Mouse (Mus musculus): ENCODE results near the gene Atf4. TPM values are rescaled to one million over a fixed set of nuclear protein-coding genes. Genes with fewer than 3 reads are reported as not detected.

Gene Atf4
- polyA plus RNA-seq, 1 experiment from 2014 or later: 150 TPM

DNA sequence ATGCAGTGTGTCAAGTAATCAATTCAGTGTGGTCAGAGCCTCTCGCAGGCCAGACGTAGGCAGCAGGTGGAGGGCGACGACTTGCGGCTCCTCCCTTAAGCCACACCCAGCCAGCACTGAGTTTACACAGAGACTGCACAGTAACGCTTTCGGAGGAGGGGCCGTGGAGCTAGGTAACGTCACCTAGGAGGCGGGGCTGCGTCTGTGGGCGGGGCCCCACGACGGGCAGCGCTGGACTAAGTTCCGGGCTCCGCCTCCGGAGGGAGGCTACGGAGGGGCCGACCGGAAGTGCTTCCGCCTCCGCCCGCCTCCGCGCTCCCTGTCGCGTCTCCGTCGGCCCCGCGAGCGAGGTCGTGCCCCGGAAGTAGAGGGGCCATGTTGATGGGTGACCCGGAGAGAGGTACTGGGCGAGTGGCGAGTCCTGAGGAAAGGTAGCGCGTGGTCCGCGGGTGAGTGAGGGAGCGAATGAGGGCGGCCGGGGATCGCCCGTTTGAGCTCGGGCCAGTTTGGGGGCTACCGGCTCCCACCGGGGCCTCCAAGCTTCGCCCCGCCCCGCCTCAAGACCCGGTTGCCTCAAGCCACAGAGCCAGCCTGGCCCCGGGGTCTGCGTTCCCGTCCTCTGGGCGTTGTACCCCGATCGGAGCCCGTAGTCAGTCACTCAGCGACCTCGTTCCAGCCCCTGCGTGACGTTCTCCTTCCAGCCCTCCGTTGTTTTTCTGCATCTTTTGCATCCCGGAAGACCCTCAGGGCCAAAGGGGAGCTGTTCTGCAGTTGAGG is 21.1 kb upstream of the Atf4 start, which contains the start of gene Mief1:
Gene Mief1 (plus strand): TSS at position 286 of the 777 bp plus-strand sequence.
- H3K9ac ChIP-seq (ENCODE audit: low read length): peak within 1 kb of the TSS; percentile 81
- H3K4me1 ChIP-seq (ENCODE audit: control insufficient read depth, insufficient read depth, low read length): peaks cover 10% of the 10 kb centered on the region
- peak within 1 kb of the TSS; percentile 93 for H3K4me2 ChIP-seq (ENCODE audit: low read depth, low read length)
- peaks cover 3% of the 10 kb centered on the region for H3K36me3 ChIP-seq (ENCODE audit: control insufficient read depth, insufficient read depth, low read length)
- H3K27me3 ChIP-seq (ENCODE audit: control insufficient read depth, insufficient read depth, low read length): no peaks in the 10 kb centered on the region
- peak within 1 kb of the TSS; percentile 89 for H3K27ac ChIP-seq (ENCODE audit: low read length)
- no peaks in the 10 kb centered on the region for H3K9me3 ChIP-seq (replicated peaks; ENCODE audit: control insufficient read depth, low read length)
- H3K4me3 ChIP-seq (replicated peaks; ENCODE audit: low read length): peak within 1 kb of the TSS; percentile 63
- under 1% methylated on average over 67 of the region's 67 CpGs for WGBS
- ATAC-seq (ENCODE audit: insufficient read depth, low FRiP score): peak; percentile 98

DNA sequence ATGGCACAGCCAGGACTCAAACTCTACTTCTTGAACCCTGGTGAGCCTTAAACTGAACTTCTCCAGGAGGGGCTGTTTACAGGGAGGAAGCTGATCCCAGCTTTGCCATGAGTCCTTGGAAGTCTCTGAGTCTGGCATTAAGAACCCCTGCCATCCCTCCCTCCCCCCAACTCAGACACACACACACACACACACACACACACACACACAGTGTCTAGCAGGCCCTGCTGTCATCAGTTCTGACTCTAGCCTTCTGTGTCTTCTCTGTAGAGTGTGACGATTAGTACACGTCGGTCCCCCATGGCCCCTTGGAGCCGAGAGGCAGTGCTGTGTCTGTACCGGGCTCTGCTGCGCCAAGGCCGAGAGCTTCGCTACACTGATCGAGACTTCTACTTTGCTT is 19.4 kb upstream of the Atf4 start, which contains the start of gene AC140267.1:
Gene AC140267.1 (plus strand): TSS at position 301 of the 400 bp plus-strand sequence.
- Histone ChIP-seq H3K36me3 (ENCODE audit: control insufficient read depth, insufficient read depth, low read length) (peaks cover 3% of the 10 kb centered on the region), H3K27me3 (ENCODE audit: control insufficient read depth, insufficient read depth, low read length) (no peaks in the 10 kb centered on the region), H3K9me3 (replicated peaks; ENCODE audit: control insufficient read depth, low read length) (no peaks in the 10 kb centered on the region), H3K4me2 (ENCODE audit: low read depth, low read length) (peak within 1 kb of the TSS; percentile 93), H3K27ac (ENCODE audit: low read length) (no peak within 1 kb of the TSS), H3K4me3 (replicated peaks; ENCODE audit: low read length) (peak within 1 kb of the TSS; percentile 63), H3K9ac (ENCODE audit: low read length) (peak within 1 kb of the TSS; percentile 81), H3K4me1 (ENCODE audit: control insufficient read depth, insufficient read depth, low read length) (peaks cover 10% of the 10 kb centered on the region)
- WGBS: 90% methylated on average over 9 of the region's 9 CpGs
- ATAC-seq (ENCODE audit: insufficient read depth, low FRiP score): no peak

DNA sequence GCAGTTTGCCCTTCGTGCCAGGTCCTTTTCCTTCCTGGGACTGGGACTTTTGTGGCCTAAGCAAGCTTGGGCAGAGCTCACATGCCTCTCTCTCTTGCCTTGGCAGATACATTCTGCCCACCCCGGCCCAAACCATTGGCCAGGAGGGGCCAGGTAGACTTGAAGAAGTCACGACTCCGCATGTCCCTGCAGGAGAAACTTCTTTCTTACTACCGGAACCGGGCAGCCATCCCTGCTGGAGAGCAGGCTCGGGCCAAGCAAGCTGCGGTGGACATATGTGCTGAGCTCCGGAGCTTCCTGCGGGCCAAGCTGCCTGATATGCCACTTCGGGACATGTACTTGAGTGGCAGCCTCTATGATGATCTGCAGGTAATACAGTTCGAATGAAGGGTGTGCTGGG is 6.8 kb upstream of the Atf4 start:
- Histone ChIP-seq H3K27me3 (ENCODE audit: control insufficient read depth, insufficient read depth, low read length) (no peaks in the 10 kb centered on the region), H3K4me3 (replicated peaks; ENCODE audit: low read length) (no peak overlapping the region), H3K27ac (ENCODE audit: low read length) (no peak overlapping the region), H3K9me3 (replicated peaks; ENCODE audit: control insufficient read depth, low read length) (no peaks in the 10 kb centered on the region), H3K36me3 (ENCODE audit: control insufficient read depth, insufficient read depth, low read length) (peaks cover 31% of the 10 kb centered on the region), H3K4me2 (ENCODE audit: low read depth, low read length) (no peak overlapping the region), H3K4me1 (ENCODE audit: control insufficient read depth, insufficient read depth, low read length) (peaks cover 4% of the 10 kb centered on the region), H3K9ac (ENCODE audit: low read length) (no peak overlapping the region)
- 96% methylated on average over 12 of the region's 12 CpGs for WGBS
- no peak for ATAC-seq (ENCODE audit: insufficient read depth, low FRiP score)

DNA sequence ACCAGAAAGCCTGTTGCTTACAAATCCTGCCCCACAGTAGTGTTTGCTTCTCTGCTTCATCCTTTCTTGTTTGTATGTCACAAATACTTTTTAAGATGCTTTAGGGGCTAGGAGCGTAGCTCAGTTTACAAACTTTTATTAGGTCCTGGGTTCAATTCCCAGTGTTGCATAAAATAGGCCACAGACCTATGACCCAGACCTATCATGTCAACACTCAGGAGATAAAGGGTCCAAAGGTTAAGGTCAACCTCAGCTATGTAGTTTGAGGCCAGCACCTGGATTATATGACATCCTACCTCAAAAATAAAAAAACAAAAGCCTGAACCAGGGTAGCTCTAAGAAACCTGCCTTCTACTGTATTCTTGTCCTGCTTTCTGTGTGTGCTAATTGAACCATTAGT is 6.4 kb upstream of the Atf4 start:
- peaks cover 31% of the 10 kb centered on the region for H3K36me3 ChIP-seq (ENCODE audit: control insufficient read depth, insufficient read depth, low read length)
- ATAC-seq (ENCODE audit: insufficient read depth, low FRiP score): no peak
- 98% methylated on average over 1 of the region's 1 CpGs for WGBS

DNA sequence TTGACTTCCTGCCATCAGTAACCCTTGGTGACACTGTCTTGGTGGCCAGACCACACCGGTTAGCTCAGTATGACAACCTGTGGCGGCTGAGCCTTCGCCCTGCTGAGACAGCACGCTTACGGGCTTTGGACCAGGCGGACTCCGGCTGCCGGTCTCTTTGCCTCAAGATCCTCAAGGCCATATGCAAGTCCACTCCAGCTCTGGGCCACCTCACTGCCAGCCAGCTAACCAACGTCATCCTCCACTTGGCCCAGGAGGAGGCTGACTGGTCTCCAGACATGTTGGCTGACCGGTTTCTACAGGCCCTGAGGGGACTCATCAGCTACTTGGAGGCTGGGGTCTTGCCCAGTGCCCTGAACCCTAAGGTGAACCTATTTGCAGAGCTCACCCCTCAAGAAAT is 5.3 kb upstream of the Atf4 start:
- Histone ChIP-seq H3K9ac (ENCODE audit: low read length) (no peak overlapping the region), H3K9me3 (replicated peaks; ENCODE audit: control insufficient read depth, low read length) (no peaks in the 10 kb centered on the region), H3K27me3 (ENCODE audit: control insufficient read depth, insufficient read depth, low read length) (no peaks in the 10 kb centered on the region), H3K4me2 (ENCODE audit: low read depth, low read length) (no peak overlapping the region), H3K36me3 (ENCODE audit: control insufficient read depth, insufficient read depth, low read length) (peaks cover 31% of the 10 kb centered on the region), H3K27ac (ENCODE audit: low read length) (no peak overlapping the region), H3K4me1 (ENCODE audit: control insufficient read depth, insufficient read depth, low read length) (peaks cover 15% of the 10 kb centered on the region), H3K4me3 (replicated peaks; ENCODE audit: low read length) (no peak overlapping the region)
- no peak for ATAC-seq (ENCODE audit: insufficient read depth, low FRiP score)
- 93% methylated on average over 10 of the region's 10 CpGs for WGBS

More for the DNA sequence above, 6.4 kb upstream of the Atf4 start:
- Histone ChIP-seq H3K4me2 (ENCODE audit: low read depth, low read length) (no peak overlapping the region), H3K27ac (ENCODE audit: low read length) (no peak overlapping the region), H3K9me3 (replicated peaks; ENCODE audit: control insufficient read depth, low read length) (no peaks in the 10 kb centered on the region), H3K4me1 (ENCODE audit: control insufficient read depth, insufficient read depth, low read length) (peaks cover 7% of the 10 kb centered on the region), H3K27me3 (ENCODE audit: control insufficient read depth, insufficient read depth, low read length) (no peaks in the 10 kb centered on the region), H3K4me3 (replicated peaks; ENCODE audit: low read length) (no peak overlapping the region), H3K9ac (ENCODE audit: low read length) (no peak overlapping the region)

DNA sequence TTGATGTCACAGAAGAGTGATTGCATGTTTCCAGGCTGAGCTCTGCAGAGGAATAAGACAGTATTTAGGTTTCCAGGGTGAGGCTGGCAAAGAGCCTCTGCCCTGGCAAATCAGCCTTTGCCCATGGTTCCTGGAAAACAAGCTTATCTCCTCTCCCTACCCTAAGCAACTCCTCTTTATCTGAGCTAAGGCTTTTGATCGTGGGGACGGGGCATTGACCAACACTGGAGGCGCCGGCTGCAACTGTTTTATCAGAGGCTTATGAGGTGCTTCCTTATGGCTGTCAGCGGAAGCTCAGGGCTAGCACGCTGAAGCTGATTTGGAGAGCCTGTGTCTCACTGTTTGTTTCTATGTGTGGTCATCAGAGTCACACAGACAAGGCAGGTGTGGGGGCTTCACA is 4.4 kb upstream of the Atf4 start:
- Histone ChIP-seq H3K27ac (ENCODE audit: low read length) (no peak overlapping the region), H3K27me3 (ENCODE audit: control insufficient read depth, insufficient read depth, low read length) (no peaks in the 10 kb centered on the region), H3K4me2 (ENCODE audit: low read depth, low read length) (no peak overlapping the region), H3K36me3 (ENCODE audit: control insufficient read depth, insufficient read depth, low read length) (peaks cover 31% of the 10 kb centered on the region), H3K9me3 (replicated peaks; ENCODE audit: control insufficient read depth, low read length) (no peaks in the 10 kb centered on the region), H3K4me1 (ENCODE audit: control insufficient read depth, insufficient read depth, low read length) (peaks cover 15% of the 10 kb centered on the region), H3K4me3 (replicated peaks; ENCODE audit: low read length) (no peak overlapping the region), H3K9ac (ENCODE audit: low read length) (no peak overlapping the region)
- WGBS: 75% methylated on average over 6 of the region's 6 CpGs
- ATAC-seq (ENCODE audit: insufficient read depth, low FRiP score): no peak

DNA sequence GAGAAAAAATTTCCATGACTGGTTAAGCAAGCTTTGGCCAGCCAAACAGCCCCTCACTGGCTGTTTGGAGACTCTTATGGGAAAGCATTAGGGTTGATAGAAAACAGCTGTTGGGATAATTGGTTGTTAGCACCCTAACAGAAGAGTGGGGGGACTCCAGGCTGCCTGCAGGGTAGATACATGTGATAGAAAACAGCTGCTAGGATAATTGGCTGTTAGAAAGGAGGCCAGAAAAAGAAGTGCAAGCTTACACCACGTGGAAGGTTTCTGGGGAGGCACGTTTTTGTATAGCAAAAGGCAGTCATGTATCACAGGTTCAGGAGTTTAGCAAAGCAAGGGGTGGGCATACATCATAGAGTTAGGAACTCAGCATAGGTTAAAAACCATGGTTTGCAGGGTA is 1.5 kb upstream of the Atf4 start:
- Histone ChIP-seq H3K4me3 (replicated peaks; ENCODE audit: low read length) (no peak overlapping the region), H3K4me1 (ENCODE audit: control insufficient read depth, insufficient read depth, low read length) (peaks cover 38% of the 10 kb centered on the region), H3K9ac (ENCODE audit: low read length) (peak overlapping the region; percentile 80), H3K27me3 (ENCODE audit: control insufficient read depth, insufficient read depth, low read length) (no peaks in the 10 kb centered on the region), H3K36me3 (ENCODE audit: control insufficient read depth, insufficient read depth, low read length) (peaks cover 40% of the 10 kb centered on the region), H3K9me3 (replicated peaks; ENCODE audit: control insufficient read depth, low read length) (no peaks in the 10 kb centered on the region), H3K4me2 (ENCODE audit: low read depth, low read length) (peak overlapping the region; percentile 94; the same call in 1 of the 2 replicates), H3K27ac (ENCODE audit: low read length) (peak overlapping the region; percentile 99)
- 15% methylated on average over 2 of the region's 2 CpGs for WGBS
- no peak for ATAC-seq (ENCODE audit: insufficient read depth, low FRiP score)

DNA sequence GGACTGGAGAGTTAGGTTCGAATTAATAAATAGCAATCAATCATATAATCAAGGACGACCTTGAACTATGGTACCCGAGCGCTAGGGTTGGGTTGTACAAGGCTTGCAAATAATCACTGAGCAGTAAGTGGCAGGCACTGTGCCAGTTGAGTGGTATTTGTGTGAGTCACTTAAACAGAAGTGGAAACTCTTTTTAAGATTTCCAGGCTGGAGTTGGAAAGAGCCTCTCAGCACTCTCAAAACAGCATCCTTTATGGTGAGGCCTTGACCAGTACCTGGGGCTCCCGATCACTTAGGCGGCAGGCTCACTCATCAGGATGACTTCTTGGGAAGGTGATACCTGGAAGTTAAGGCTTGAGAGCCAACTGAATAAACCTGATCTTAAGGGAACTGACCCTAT is 777 bp upstream of the Atf4 start:
- peaks cover 33% of the 10 kb centered on the region for H3K36me3 ChIP-seq (ENCODE audit: control insufficient read depth, insufficient read depth, low read length)
- ATAC-seq (ENCODE audit: insufficient read depth, low FRiP score): no peak
- peak overlapping the region; percentile 94 for H3K4me2 ChIP-seq (ENCODE audit: low read depth, low read length)
- H3K9ac ChIP-seq (ENCODE audit: low read length): peak overlapping the region; percentile 80
- H3K27me3 ChIP-seq (ENCODE audit: control insufficient read depth, insufficient read depth, low read length): no peaks in the 10 kb centered on the region
- H3K4me1 ChIP-seq (ENCODE audit: control insufficient read depth, insufficient read depth, low read length): peaks cover 38% of the 10 kb centered on the region
- no peaks in the 10 kb centered on the region for H3K9me3 ChIP-seq (replicated peaks; ENCODE audit: control insufficient read depth, low read length)
- H3K27ac ChIP-seq (ENCODE audit: low read length): peak overlapping the region; percentile 99
- peak overlapping the region; percentile 100 for H3K4me3 ChIP-seq (replicated peaks; ENCODE audit: low read length)
- WGBS: 28% methylated on average over 6 of the region's 6 CpGs

DNA sequence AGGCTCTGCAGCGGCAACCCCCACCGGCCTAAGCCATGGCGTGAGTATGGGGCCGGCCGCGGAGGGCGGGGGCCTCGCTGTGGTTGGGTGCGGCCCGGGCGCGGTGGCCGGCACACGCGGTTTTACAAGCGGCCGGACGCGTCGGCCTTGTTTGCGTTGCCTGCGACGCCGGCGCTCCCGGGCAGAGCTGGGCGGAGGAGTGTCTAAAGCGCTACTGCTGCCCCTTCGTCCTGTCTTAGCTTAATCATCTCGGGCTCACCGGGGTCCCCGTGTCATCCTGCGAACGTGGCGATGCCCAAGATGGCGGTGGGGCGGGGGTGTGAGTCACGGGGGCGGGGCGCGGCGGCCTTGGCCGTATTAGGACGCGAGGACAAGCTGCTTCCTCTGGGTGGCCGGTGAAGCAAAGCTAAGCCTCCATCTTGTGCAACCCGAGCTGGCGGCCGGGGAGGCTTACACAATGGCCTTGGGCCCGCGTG is 700 bp downstream of the Atf4 start:
- Histone ChIP-seq H3K36me3 (ENCODE audit: control insufficient read depth, insufficient read depth, low read length) (peaks cover 26% of the 10 kb centered on the region), H3K27ac (ENCODE audit: low read length) (peak overlapping the region; percentile 99), H3K9me3 (replicated peaks; ENCODE audit: control insufficient read depth, low read length) (no peaks in the 10 kb centered on the region), H3K4me3 (replicated peaks; ENCODE audit: low read length) (peak overlapping the region; percentile 100), H3K4me2 (ENCODE audit: low read depth, low read length) (peak overlapping the region; percentile 94), H3K9ac (ENCODE audit: low read length) (peak overlapping the region; percentile 100), H3K4me1 (ENCODE audit: control insufficient read depth, insufficient read depth, low read length) (peaks cover 40% of the 10 kb centered on the region), H3K27me3 (ENCODE audit: control insufficient read depth, insufficient read depth, low read length) (no peaks in the 10 kb centered on the region)
- ATAC-seq (ENCODE audit: insufficient read depth, low FRiP score): peak; percentile 26
- WGBS: under 1% methylated on average over 51 of the region's 51 CpGs
